Mouse (Mus musculus): ENCODE results near the gene Mgat5.
A peak's percentile ranks its signal among the peaks of the same experiment; 100 is the strongest.

Gene Mgat5

DNA sequence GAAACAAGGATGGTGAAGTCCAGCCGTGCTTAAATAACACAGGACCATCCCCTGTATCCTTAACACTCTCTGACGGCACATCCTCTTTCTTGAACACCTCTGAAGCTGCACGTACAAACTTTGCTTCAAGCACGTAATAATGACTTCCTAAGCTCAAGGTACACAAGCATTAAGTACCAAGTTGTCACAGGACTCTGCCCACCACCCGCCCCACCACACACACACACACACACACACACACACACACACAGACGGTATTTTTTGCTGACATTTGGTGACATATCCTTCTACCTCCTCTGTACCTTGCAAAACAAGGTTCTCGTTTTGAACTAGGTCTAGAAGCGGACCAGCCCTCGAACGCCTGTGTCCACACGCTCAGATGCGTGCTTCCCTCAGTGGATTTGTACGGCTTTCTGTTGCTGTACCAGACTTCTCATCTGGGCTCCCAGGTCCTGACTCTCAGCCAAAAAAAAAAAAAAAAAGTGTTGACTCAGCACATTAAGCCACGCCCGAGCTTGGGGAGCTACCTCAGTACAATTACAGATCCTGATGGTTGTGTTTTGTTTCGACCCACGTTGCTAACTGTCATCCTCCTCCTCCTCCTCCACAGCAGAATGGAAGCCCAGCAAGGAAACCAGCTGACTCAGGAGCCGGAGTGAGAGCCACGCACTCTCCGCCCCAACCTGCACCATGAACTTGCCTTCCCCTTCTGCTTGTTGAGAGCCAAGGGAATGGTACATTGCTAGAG is 101.4 kb downstream of the Mgat5 start:
- DNase-seq (ENCODE audit: low spot score in 2 of 2), result no peak

GRCm38 (mm10) chr1:127307361-127307760 is 102.5 kb downstream of the Mgat5 start:
- no peak for DNase-seq (ENCODE audit: low spot score in 2 of 2)

- DNase-seq (ENCODE audit: low spot score in 2 of 2), result no peak
Observed at GRCm38 (mm10) chr1:127308207-127308725, 103.5 kb downstream of the Mgat5 start.

GRCm38 (mm10) chr1:127308989-127309701 is 104.3 kb downstream of the Mgat5 start:
- DNase-seq (ENCODE audit: low spot score in 2 of 2), result no peak

GRCm38 (mm10) chr1:127310011-127310410 is 105.2 kb downstream of the Mgat5 start:
- DNase-seq (ENCODE audit: low spot score in 2 of 2), result no peak

- no peak for DNase-seq (ENCODE audit: low spot score in 2 of 2)
Observed at GRCm38 (mm10) chr1:127310703-127311102, 105.9 kb downstream of the Mgat5 start.

DNA sequence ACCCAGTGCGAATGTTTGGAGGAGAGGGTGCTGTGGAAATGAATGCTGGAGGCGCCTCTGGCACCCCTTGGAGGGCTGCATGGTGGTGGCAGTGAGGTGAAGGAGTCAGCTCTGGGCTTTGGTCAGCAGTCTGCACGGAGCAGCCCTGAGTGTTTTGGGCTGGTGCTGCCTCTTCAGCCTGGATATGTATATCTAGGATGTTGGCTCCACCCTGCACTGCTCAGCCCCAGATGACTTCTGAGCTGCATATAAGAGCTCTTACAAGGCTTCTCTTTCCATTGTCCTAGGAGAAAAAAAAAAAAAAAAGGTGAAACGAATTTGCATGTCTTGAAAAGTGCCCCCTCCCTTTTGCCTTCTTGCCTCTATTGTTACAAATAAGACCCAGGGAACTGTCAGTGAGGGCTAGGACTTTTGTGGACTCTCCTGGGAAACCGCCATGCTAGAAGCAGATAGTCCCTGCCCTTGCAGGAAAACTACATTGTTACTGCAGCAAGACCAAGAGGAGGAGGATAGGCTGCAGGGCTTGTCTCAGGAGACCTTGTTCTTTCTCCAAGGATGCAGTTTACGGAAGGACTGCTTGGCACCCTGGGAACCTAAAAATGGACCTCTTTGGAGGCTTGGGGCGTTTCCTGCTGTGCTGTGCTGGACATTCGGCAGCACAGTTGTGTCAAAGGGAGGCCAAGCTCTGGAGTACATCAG is 109.0 kb downstream of the Mgat5 start:
- DNase-seq (ENCODE audit: low spot score in 2 of 2), result no peak

DNA sequence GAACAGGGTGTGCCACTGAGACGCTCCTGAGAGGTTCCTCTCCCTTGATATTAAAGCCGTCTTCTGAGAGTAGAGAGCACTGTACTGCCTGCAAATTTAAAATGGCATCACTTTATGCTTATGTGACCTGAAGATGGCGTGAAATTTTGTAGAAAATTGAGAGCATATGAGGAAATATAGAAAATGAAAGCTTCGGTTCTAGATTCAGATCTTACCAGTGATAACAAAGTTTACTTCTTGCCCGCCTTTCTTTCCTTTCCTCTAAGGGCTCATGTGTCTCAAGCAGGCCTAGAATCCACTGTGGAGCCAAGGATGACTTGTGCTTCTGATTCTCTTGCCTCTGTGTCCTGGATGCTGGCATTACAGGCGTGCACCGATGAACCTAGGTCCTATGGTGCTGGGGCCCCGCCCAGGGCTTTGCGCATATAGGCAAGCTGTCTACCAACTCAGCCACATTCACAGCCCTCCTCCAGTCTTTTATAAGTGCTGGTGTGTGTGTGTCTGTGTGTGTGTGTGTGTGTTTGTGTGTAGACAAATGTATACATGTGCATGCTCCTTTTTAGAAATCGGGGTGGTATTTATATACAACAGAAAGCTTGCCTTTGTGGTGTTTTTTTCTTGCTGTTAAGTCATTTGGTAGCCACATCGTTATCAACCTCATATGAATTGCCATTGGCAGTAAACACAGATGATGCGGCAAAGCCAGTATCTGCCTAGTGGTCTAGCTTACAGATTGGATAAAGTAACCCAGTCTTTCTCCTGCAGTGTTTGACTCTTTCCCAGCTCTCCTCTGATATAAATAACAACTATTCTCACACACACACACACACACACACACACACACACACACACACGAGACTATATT is 111.2 kb downstream of the Mgat5 start:
- DNase-seq (ENCODE audit: low spot score in 2 of 2), result no peak

GRCm38 (mm10) chr1:127316651-127317050 is 111.8 kb downstream of the Mgat5 start:
- DNase-seq (ENCODE audit: low spot score in 2 of 2), result no peak

- DNase-seq (ENCODE audit: low spot score in 2 of 2), result no peak
Observed at GRCm38 (mm10) chr1:127317541-127317940, 112.7 kb downstream of the Mgat5 start.

DNA sequence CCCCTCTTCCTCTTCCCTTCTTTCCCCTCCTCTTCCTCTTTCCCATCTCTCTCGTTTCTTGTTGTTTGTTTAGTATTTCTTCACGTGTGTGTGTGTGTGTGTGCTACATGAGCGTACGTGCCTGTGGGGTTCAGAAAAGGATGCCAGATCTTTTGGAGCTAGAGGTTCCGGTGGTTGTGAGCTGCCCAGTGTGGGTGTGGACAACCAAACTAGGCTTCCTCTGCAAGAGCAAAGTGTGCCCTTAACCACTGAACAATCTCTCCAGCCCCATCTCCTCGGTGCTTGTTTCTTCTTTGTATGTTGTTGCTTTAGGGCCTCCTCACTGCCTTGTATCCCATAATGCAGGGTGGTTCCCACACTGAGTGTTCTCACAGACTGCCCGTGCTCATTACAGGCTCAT is 113.7 kb downstream of the Mgat5 start:
- DNase-seq (ENCODE audit: low spot score in 2 of 2), result no peak

DNA sequence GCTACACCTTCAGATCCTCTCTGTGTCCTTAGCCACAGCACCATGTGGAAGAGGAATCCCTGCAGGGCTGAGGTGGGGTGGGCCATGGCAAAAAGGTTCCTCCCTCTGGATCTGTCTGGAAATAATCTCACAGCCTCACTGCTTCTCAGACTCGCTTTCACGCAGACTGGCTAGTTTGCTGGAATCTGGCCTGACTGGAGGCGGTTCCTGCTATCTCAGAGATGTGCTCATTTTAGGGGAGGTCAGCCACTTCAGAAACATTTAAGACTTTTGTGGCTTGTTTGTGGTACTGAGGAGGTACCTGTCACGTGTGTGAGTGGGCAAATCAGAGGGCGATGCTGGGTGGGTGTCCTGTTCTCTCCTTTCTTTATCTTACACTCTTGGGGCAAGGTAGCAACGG is 115.0 kb downstream of the Mgat5 start:
- peak in 1 of 2 experiments; percentile 41 for DNase-seq (ENCODE audit: low spot score in 2 of 2)

GRCm38 (mm10) chr1:127320956-127321355 is 116.1 kb downstream of the Mgat5 start:
- DNase-seq (ENCODE audit: low spot score in 2 of 2), result no peak

GRCm38 (mm10) chr1:127321638-127322037 is 116.8 kb downstream of the Mgat5 start:
- DNase-seq (ENCODE audit: low spot score in 2 of 2), result no peak

GRCm38 (mm10) chr1:127322169-127322805 is 117.5 kb downstream of the Mgat5 start:
- DNase-seq (ENCODE audit: low spot score in 2 of 2), result no peak

- DNase-seq (ENCODE audit: low spot score in 2 of 2), result no peak
Observed at GRCm38 (mm10) chr1:127325601-127326198, 120.9 kb downstream of the Mgat5 start.

DNA sequence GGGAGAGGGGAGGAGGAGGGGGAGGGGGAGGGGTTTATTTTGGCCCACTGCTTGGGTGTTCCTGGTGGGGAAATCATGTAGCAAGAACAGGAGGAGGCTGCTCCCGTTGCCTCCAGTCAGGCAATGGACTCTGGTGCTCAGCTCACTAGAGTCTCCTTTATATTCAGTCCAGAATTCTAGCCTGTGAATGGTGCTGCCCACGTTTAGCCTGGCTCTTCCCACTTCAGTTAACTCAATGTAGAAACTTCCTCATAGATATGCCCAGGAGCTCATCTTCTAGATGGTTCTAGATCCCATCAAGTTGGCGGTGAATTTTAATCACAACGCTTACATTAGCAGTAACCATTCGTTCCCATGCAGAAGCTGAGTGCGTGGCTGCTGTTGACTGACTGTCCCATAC is 123.0 kb downstream of the Mgat5 start:
- DNase-seq (ENCODE audit: low spot score in 2 of 2), result no peak

DNA sequence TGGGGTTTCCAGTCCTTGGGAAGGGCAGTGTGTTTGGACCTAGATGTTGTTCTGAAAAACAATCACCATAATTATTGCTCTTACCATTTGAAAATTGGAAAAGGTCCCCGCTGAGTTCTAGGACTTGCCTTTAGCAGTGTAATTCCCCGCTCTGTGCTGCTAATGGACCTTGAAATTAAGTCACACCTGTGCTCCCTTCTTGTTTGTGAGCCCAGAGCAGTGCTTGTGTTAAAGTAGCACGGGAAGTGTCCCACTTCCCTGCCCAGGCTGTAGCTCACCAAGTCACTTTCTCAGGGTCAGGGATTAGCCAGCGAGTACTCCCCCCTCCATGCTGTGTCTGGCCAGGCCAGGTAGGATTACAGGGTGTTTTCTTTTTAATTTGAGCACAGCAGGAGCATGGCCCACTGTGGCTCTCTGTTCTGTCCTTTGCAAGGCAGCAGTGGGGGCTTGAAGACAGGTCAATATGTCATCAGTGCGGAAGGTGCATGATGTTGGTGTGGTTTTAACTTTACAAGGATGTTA is 123.6 kb downstream of the Mgat5 start:
- DNase-seq (ENCODE audit: low spot score in 2 of 2), result no peak

GRCm38 (mm10) chr1:127329810-127330209 is 125.0 kb downstream of the Mgat5 start:
- no peak for DNase-seq (ENCODE audit: low spot score in 2 of 2)

- no peak for DNase-seq (ENCODE audit: low spot score in 2 of 2)
Observed at GRCm38 (mm10) chr1:127337740-127338139, 132.9 kb downstream of the Mgat5 start.

All from right cerebral cortex, postnatal 36 days (tissue).